Mouse (Mus musculus) v-Abl transformed pro-B cells (cell line): ENCODE data around the gene Syngr2.
"Not testable (repeated sequence)": the region's sequence is repeated elsewhere in the genome, so short reads cannot be mapped to it uniquely, and the experiment has no call there.

Experiments used
- in situ Hi-C, 2 experiments: fragments of 400-800 bp; cut with MboI; formaldehyde crosslinking; loops; one replicate each; pipeline ENCODE4 v1.15.1; 2025; ENCODE audit not compliant: unreplicated experiment in 2 of 2

Syngr2 gene

GRCm38 (mm10) chr11:117803166-117803688 lies 6.2 kb upstream of the Syngr2 start:
- in situ Hi-C loops: no loop called here

GRCm38 (mm10) chr11:117806781-117807180 lies 2.7 kb upstream of the Syngr2 start:
- in situ Hi-C loops: no loop called here

GRCm38 (mm10) chr11:117810401-117811046 lies 1.1 kb downstream of the Syngr2 start:
- in situ Hi-C loops: no loop called here

GRCm38 (mm10) chr11:117813867-117814266 lies 4.4 kb downstream of the Syngr2 start:
- in situ Hi-C loops: no loop called here

- in situ Hi-C loops: no loop called here
These were observed 5.4 kb downstream of the Syngr2 start for GRCm38 (mm10) chr11:117814704-117815366.

- in situ Hi-C loops: not testable (repeated sequence)
These were observed 6.4 kb downstream of the Syngr2 start for GRCm38 (mm10) chr11:117815850-117816249.

- in situ Hi-C loops: no loop called here
These were observed 7.0 kb downstream of the Syngr2 start for GRCm38 (mm10) chr11:117816389-117816996.

- in situ Hi-C loops: no loop called here
These were observed 9.6 kb downstream of the Syngr2 start for GRCm38 (mm10) chr11:117819095-117819494.

- in situ Hi-C loops: loop anchor here (5.0 kb wide), 5 partner anchors 33 to 438 kb away; no protein-coding TSS in a partner anchor
These were observed 10.7 kb downstream of the Syngr2 start for GRCm38 (mm10) chr11:117820173-117820572.

GRCm38 (mm10) chr11:117821868-117822267 lies 12.4 kb downstream of the Syngr2 start:
- in situ Hi-C loops: loop anchor here (5.0 kb wide), 5 partner anchors 35 to 440 kb away; no protein-coding TSS in a partner anchor

GRCm38 (mm10) chr11:117822728-117823241 lies 13.3 kb downstream of the Syngr2 start:
- in situ Hi-C loops: loop anchor here (5.0 kb wide), 5 partner anchors 35 to 440 kb away; no protein-coding TSS in a partner anchor

GRCm38 (mm10) chr11:117823411-117823810 lies 13.9 kb downstream of the Syngr2 start:
- in situ Hi-C loops: loop anchor here (5.0 kb wide), 5 partner anchors 36 to 441 kb away; no protein-coding TSS in a partner anchor

GRCm38 (mm10) chr11:117824060-117824969 lies 14.8 kb downstream of the Syngr2 start:
- in situ Hi-C loops: loop anchor here (5.0 kb wide), 5 partner anchors 37 to 442 kb away; no protein-coding TSS in a partner anchor

GRCm38 (mm10) chr11:117825333-117826101 lies 16.0 kb downstream of the Syngr2 start, which contains the start of the genes Afmid and Tk1:
Gene Afmid (plus strand): TSS chr11:117825924.
Gene Tk1 (minus strand): TSS chr11:117826092.
- in situ Hi-C loops: loop anchor here in 1 of 2 experiments (25.0 kb wide), 2 partner anchors 738 to 963 kb away; partner anchors contain the start of genes Mfsd11 and Srsf2

GRCm38 (mm10) chr11:117826164-117826563 lies 16.7 kb downstream of the Syngr2 start:
- in situ Hi-C loops: loop anchor here in 1 of 2 experiments (25.0 kb wide), 2 partner anchors 739 to 964 kb away; partner anchors contain the start of genes Mfsd11 and Srsf2

- in situ Hi-C loops: loop anchor here in 1 of 2 experiments (25.0 kb wide), 2 partner anchors 740 to 965 kb away; partner anchors contain the start of genes Mfsd11 and Srsf2
These were observed 17.4 kb downstream of the Syngr2 start for GRCm38 (mm10) chr11:117826916-117827315.

- in situ Hi-C loops: loop anchor here in 1 of 2 experiments (25.0 kb wide), 2 partner anchors 740 to 965 kb away; partner anchors contain the start of genes Mfsd11 and Srsf2
These were observed 17.9 kb downstream of the Syngr2 start for GRCm38 (mm10) chr11:117827386-117827785.

- in situ Hi-C loops: loop anchor here in 1 of 2 experiments (25.0 kb wide), 2 partner anchors 741 to 966 kb away; partner anchors contain the start of genes Mfsd11 and Srsf2
These were observed 18.9 kb downstream of the Syngr2 start for GRCm38 (mm10) chr11:117828149-117828887.
